Mouse (Mus musculus): ENCODE measurements around the gene Ifitm5. TPM values are rescaled to one million over a fixed set of nuclear protein-coding genes. Genes with fewer than 3 reads are reported as not detected.
A peak's percentile ranks its signal among the peaks of the same experiment; 100 is the strongest.

Gene Ifitm5
- polyA plus RNA-seq, 1 experiment: 1.9 TPM

- H3K4me3 ChIP-seq (ENCODE audit: insufficient read depth, low read length): no peak overlapping the region
- H3K27ac ChIP-seq (ENCODE audit: insufficient read depth, low read depth, low read length): no peak overlapping the region
- peaks cover 5% of the 10 kb centered on the region for H3K4me1 ChIP-seq (ENCODE audit: control insufficient read depth, insufficient read depth, low read length)
- no peak for TF ChIP-seq CTCF (IDR thresholded peaks at IDR 0.05; ENCODE audit: low read depth, low read length)
- TF ChIP-seq POLR2A (IDR thresholded peaks at IDR 0.05; ENCODE audit: borderline replicate concordance, low read depth, low read length): no peak
These were observed 28.7 kb downstream of the Ifitm5 start for GRCm38 (mm10) chr7:140921225-140921975.

- TF ChIP-seq POLR2A (IDR thresholded peaks at IDR 0.05; ENCODE audit: borderline replicate concordance, low read depth, low read length) (no peak), CTCF (IDR thresholded peaks at IDR 0.05; ENCODE audit: low read depth, low read length) (no peak)
- Histone ChIP-seq H3K27ac (ENCODE audit: insufficient read depth, low read depth, low read length) (no peak within 1 kb of the TSS), H3K4me1 (ENCODE audit: control insufficient read depth, insufficient read depth, low read length) (peaks cover 5% of the 10 kb centered on the region), H3K4me3 (ENCODE audit: insufficient read depth, low read length) (no peak within 1 kb of the TSS)
These were observed 29.6 kb downstream of the Ifitm5 start, which contains the start of gene Nlrp6 for GRCm38 (mm10) chr7:140920418-140921029. Gene Nlrp6, plus strand, starts transcription at chr7:140920902.

- no peak for TF ChIP-seq POLR2A (IDR thresholded peaks at IDR 0.05; ENCODE audit: borderline replicate concordance, low read depth, low read length)
- Histone ChIP-seq H3K4me1 (ENCODE audit: control insufficient read depth, insufficient read depth, low read length) (peaks cover 5% of the 10 kb centered on the region), H3K4me3 (ENCODE audit: insufficient read depth, low read length) (no peak overlapping the region)
These were observed 30.2 kb downstream of the Ifitm5 start for GRCm38 (mm10) chr7:140919911-140920310.

GRCm38 (mm10) chr7:140914031-140914690, 35.9 kb downstream of the Ifitm5 start:
- Histone ChIP-seq H3K4me3 (ENCODE audit: insufficient read depth, low read length) (no peak overlapping the region), H3K4me1 (ENCODE audit: control insufficient read depth, insufficient read depth, low read length) (peaks cover 12% of the 10 kb centered on the region), H3K27ac (ENCODE audit: insufficient read depth, low read depth, low read length) (no peak overlapping the region)
- TF ChIP-seq CTCF (IDR thresholded peaks at IDR 0.05; ENCODE audit: low read depth, low read length) (no peak), POLR2A (IDR thresholded peaks at IDR 0.05; ENCODE audit: borderline replicate concordance, low read depth, low read length) (no peak)

More at GRCm38 (mm10) chr7:140919911-140920310, 30.2 kb downstream of the Ifitm5 start:
- H3K27ac ChIP-seq (ENCODE audit: insufficient read depth, low read depth, low read length): no peak overlapping the region

DNA sequence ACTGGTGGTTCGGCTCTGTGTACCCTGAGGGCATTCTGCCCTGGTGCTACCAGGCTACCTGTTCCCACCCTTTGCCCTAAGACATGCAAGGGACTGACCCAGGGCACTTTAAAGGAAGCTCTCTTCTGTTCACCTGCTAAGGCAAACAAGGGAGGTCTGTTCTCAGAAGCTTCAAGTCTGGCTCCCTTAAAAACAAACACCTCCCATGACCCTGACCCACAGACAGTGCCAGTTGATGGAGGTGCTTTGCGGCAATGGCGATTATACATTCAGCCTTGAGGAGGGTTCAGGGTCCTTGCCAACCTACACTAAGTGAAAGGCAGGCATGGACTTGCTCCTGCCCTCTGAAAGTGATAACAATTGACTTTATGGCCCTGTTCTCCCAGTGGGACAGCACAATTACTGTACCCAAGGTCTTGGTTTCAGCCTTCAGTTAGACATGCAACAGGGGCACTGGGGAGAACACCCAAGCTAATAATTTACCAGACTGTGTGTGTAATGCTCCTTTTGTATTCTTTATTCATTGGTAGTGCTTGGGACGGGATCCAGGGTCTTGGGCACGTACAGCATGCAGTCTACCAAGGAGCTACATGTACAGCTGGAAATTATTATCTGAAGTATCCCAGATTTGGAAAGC, 37.1 kb downstream of the Ifitm5 start:
- Histone ChIP-seq H3K4me3 (ENCODE audit: insufficient read depth, low read length) (no peak overlapping the region), H3K4me1 (ENCODE audit: control insufficient read depth, insufficient read depth, low read length) (peaks cover 10% of the 10 kb centered on the region), H3K27ac (ENCODE audit: insufficient read depth, low read depth, low read length) (no peak overlapping the region)
- no peak for TF ChIP-seq POLR2A (IDR thresholded peaks at IDR 0.05; ENCODE audit: borderline replicate concordance, low read depth, low read length)
- no peak for TF ChIP-seq CTCF (IDR thresholded peaks at IDR 0.05; ENCODE audit: low read depth, low read length)

DNA sequence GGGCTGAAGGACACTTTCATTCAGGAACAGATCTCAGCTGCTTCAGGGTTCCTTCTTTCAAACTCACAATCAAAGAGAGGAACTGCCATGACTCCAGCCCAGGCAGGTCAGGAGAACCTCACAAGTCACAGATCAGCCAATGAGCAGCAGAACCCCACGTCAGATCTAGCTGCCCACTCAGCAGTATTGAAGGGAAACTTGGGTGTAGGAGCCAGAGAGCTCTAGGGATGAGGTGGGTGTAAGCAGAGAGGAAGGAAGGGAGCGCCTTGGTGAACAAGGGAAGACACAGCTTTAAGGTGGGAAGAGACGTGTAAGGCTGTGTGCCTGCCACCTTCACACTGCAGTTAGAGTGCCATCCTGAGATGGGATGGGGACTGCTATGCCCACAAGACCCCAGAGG, 37.8 kb downstream of the Ifitm5 start:
- no peak overlapping the region for H3K4me3 ChIP-seq (ENCODE audit: insufficient read depth, low read length)
- peaks cover 10% of the 10 kb centered on the region for H3K4me1 ChIP-seq (ENCODE audit: control insufficient read depth, insufficient read depth, low read length)
- TF ChIP-seq POLR2A (IDR thresholded peaks at IDR 0.05; ENCODE audit: borderline replicate concordance, low read depth, low read length) (no peak), CTCF (IDR thresholded peaks at IDR 0.05; ENCODE audit: low read depth, low read length) (no peak)
- no peak overlapping the region for H3K27ac ChIP-seq (ENCODE audit: insufficient read depth, low read depth, low read length)

- peaks cover 8% of the 10 kb centered on the region for H3K4me1 ChIP-seq (ENCODE audit: control insufficient read depth, insufficient read depth, low read length)
- TF ChIP-seq POLR2A (IDR thresholded peaks at IDR 0.05; ENCODE audit: borderline replicate concordance, low read depth, low read length): no peak
- peak; percentile 68 for TF ChIP-seq CTCF (IDR thresholded peaks at IDR 0.05; ENCODE audit: low read depth, low read length)
- peak overlapping the region; percentile 51 for H3K4me3 ChIP-seq (ENCODE audit: insufficient read depth, low read length)
- H3K27ac ChIP-seq (ENCODE audit: insufficient read depth, low read depth, low read length): no peak overlapping the region
These were observed 41.4 kb downstream of the Ifitm5 start for GRCm38 (mm10) chr7:140908634-140909107.

GRCm38 (mm10) chr7:140908181-140908580, 41.9 kb downstream of the Ifitm5 start:
- peaks cover 8% of the 10 kb centered on the region for H3K4me1 ChIP-seq (ENCODE audit: control insufficient read depth, insufficient read depth, low read length)
- H3K27ac ChIP-seq (ENCODE audit: insufficient read depth, low read depth, low read length): no peak overlapping the region
- no peak overlapping the region for H3K4me3 ChIP-seq (ENCODE audit: insufficient read depth, low read length)
- no peak for TF ChIP-seq CTCF (IDR thresholded peaks at IDR 0.05; ENCODE audit: low read depth, low read length)
- TF ChIP-seq POLR2A (IDR thresholded peaks at IDR 0.05; ENCODE audit: borderline replicate concordance, low read depth, low read length): no peak

DNA sequence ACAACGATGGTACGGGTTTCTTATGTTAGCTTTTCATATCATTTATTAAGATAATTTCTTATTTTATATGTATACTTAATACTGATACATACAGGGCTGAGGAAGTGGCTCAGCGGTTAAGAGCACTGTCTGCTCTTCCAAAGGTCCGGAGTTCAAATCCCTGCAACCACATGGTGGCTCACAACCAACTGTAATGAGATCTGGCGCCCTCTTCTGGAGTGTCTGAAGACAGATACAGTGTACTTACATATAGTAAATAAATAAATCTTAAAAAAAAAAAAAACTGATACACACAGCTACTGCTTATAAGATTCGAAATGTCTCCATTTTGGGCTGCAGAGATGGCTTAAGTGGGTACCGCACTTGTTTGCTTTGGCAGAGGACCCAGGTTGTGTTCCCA, 42.4 kb downstream of the Ifitm5 start:
- Histone ChIP-seq H3K4me1 (ENCODE audit: control insufficient read depth, insufficient read depth, low read length) (peaks cover 7% of the 10 kb centered on the region), H3K27ac (ENCODE audit: insufficient read depth, low read depth, low read length) (no peak overlapping the region), H3K4me3 (ENCODE audit: insufficient read depth, low read length) (no peak overlapping the region)
- TF ChIP-seq CTCF (IDR thresholded peaks at IDR 0.05; ENCODE audit: low read depth, low read length) (no peak), POLR2A (IDR thresholded peaks at IDR 0.05; ENCODE audit: borderline replicate concordance, low read depth, low read length) (no peak)

Measured in bone marrow macrophage, adult 2 months (primary cell).